Mouse (Mus musculus) spleen, adult 2 months (tissue): ENCODE measurements around the gene Wfdc8. TPM values are rescaled to one million over a fixed set of nuclear protein-coding genes. Genes with fewer than 3 reads are reported as not detected.

Experiments
- DNase-seq, 2 experiments: peaks; one replicate each; pipeline versions ENCODE4 v3.0.0 to v3.0.0-alpha.2; 2012 to 2021; ENCODE audit warnings: low spot score in 2 of 2, low read depth in 1 of 2
- H3K27ac ChIP-seq: fragments of 200-500 bp; 2 replicates; pipeline ENCODE4 v1.5.1; 2012; ENCODE audit warnings: low read length, inconsistent platforms; ENCODE audit not compliant: insufficient read depth
- H3K27me3 ChIP-seq: fragments of 200-500 bp; 2 replicates; pipeline ENCODE4 v1.6.1; 2012; ENCODE audit warnings: mild to moderate bottlenecking, moderate library complexity, low read length, inconsistent platforms; ENCODE audit not compliant: control insufficient read depth, insufficient read depth
- H3K36me3 ChIP-seq: fragments of 200-500 bp; 2 replicates; pipeline ENCODE4 v1.6.1; 2012; ENCODE audit warnings: mild to moderate bottlenecking, low read length, inconsistent platforms; ENCODE audit not compliant: control insufficient read depth, insufficient read depth
- H3K4me1 ChIP-seq: fragments of 200-500 bp; 2 replicates; pipeline ENCODE4 v1.6.1; 2011; ENCODE audit warnings: inconsistent platforms; ENCODE audit not compliant: control insufficient read depth, insufficient read depth, insufficient read length
- H3K4me3 ChIP-seq: fragments of 200-500 bp; 2 replicates; pipeline ENCODE4 v1.5.1; 2011; ENCODE audit warnings: mild to moderate bottlenecking, inconsistent platforms; ENCODE audit not compliant: insufficient read depth, insufficient read length; ENCODE audit errors: extremely low read depth
- CTCF ChIP-seq: fragments of 200-500 bp; IDR thresholded peaks from 2 replicates; pipeline ENCODE4 v1.5.1; 2011; ENCODE audit warnings: mild to moderate bottlenecking, inconsistent platforms; ENCODE audit not compliant: insufficient read depth, insufficient read length, insufficient replicate concordance; ENCODE audit errors: extremely low read depth
- POLR2A ChIP-seq: fragments of 200-500 bp; IDR thresholded peaks from 2 replicates; pipeline ENCODE4 v1.6.1; 2011; ENCODE audit warnings: low read depth, low read length, inconsistent platforms
- WGBS: fragments of 180-500 bp; shearing (Covaris S2); methylation state at CpG from one replicate; pipeline ENCODE4 v1.1.7; 2018; 5-methylcytosine and 5-hydroxymethylcytosine counted together
- polyA plus RNA-seq: library from polyadenylated mRNA; depleted of rRNA; stranded (reverse); fragments of >200 nt; gene quantifications from 2 replicates; pipeline ENCODE4 v1.2.3, GENCODE M21; 2012

Gene Wfdc8
- polyA plus RNA-seq, 1 experiment = not detected

DNA sequence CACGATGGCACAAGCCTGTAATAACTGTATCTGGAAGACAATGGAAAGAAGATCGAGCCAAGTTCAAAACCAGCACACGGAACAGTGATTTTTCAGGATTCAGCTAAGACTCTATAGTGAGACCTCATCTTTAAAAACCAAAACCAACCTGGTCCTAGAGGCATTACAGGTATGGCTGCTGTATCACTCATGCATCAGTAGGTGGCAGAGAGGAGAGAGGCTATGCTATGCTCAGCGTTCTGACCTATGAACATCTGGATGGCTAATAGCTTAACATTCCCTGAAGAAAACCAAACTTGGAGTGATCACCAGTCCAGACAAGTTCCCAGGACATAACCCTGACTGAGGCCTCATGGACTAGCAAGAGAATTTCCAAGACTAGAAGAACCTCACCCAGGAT, 8.3 kb upstream of the Wfdc8 start:
- Histone ChIP-seq H3K27ac (no peak overlapping the region), H3K27me3 (no peaks in the 10 kb centered on the region), H3K4me1 (no peaks in the 10 kb centered on the region), H3K4me3 (no peak overlapping the region), H3K36me3 (no peaks in the 10 kb centered on the region)
- DNase-seq = no peak
- WGBS = 65% methylated on average over 4 of the region's 4 CpGs
- TF ChIP-seq CTCF = no peak
- TF ChIP-seq POLR2A = no peak

- no peak overlapping the region for H3K4me3 ChIP-seq
- H3K36me3 ChIP-seq = no peaks in the 10 kb centered on the region
- no peak for DNase-seq
- no peaks in the 10 kb centered on the region for H3K4me1 ChIP-seq
- WGBS = 84% methylated on average over 5 of the region's 5 CpGs
- H3K27me3 ChIP-seq = no peaks in the 10 kb centered on the region
- H3K27ac ChIP-seq = no peak overlapping the region
- no peak for TF ChIP-seq POLR2A
- TF ChIP-seq CTCF = no peak
Observed at GRCm38 (mm10) chr2:164619050-164619449, 5.6 kb upstream of the Wfdc8 start.

DNA sequence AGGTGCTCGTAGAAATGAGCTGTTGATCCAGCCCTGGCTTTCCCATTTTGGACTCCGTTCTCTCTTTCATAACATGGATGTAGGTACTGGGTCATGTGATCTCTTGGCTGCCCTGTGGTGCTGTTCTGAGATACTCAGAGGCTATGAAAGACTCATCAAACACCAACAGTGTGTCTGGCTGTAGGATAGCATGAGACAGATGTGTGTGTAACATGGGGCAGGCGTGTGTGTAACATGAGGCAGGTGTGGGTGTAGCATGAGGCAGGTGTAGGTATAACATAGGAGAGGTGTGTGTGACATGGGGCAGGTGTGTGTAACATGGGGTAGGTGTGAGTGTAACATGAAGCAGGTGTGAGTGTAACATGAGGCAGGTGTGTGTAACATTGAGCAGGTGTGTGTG, 2.0 kb upstream of the Wfdc8 start:
- H3K4me3 ChIP-seq = no peak overlapping the region
- 83% methylated on average over 3 of the region's 3 CpGs for WGBS

DNA sequence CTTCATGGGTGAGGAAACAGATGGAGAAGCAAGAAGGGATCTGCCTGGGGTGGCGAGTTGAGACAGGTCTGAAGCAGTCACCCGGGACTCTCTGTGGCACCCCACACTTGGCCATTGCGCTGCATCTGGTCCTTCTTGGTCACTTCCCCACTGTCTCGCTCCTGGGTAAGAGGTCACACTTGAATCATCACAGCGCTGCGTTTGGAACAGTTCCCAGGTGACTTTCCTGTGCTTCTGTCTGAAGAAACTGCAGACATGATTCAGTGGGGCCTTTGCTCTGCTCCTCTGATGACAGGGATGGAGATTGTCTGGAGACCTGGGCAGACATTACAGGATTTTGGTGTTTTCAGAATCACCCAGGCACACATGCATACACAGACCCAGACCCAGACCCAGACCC, 4.6 kb downstream of the Wfdc8 start:
- Histone ChIP-seq H3K4me3 (no peak overlapping the region), H3K4me1 (no peaks in the 10 kb centered on the region), H3K36me3 (no peaks in the 10 kb centered on the region), H3K27ac (no peak overlapping the region), H3K27me3 (no peaks in the 10 kb centered on the region)
- TF ChIP-seq POLR2A = no peak
- no peak for TF ChIP-seq CTCF
- DNase-seq = no peak
- 66% methylated on average over 6 of the region's 6 CpGs for WGBS

More for the DNA sequence above, 2.0 kb upstream of the Wfdc8 start:
- H3K27me3 ChIP-seq = no peaks in the 10 kb centered on the region
- H3K27ac ChIP-seq = no peak overlapping the region
- no peaks in the 10 kb centered on the region for H3K36me3 ChIP-seq
- H3K4me1 ChIP-seq = no peaks in the 10 kb centered on the region
- TF ChIP-seq POLR2A (no peak), CTCF (no peak)
- no peak for DNase-seq

- 87% methylated on average over 8 of the region's 8 CpGs for WGBS
- no peak overlapping the region for H3K4me3 ChIP-seq
- TF ChIP-seq CTCF = no peak
- no peak for TF ChIP-seq POLR2A
- H3K36me3 ChIP-seq = no peaks in the 10 kb centered on the region
- no peaks in the 10 kb centered on the region for H3K27me3 ChIP-seq
- no peaks in the 10 kb centered on the region for H3K4me1 ChIP-seq
- H3K27ac ChIP-seq = no peak overlapping the region
- no peak for DNase-seq
Observed at GRCm38 (mm10) chr2:164604411-164604810, 9.0 kb downstream of the Wfdc8 start.

DNA sequence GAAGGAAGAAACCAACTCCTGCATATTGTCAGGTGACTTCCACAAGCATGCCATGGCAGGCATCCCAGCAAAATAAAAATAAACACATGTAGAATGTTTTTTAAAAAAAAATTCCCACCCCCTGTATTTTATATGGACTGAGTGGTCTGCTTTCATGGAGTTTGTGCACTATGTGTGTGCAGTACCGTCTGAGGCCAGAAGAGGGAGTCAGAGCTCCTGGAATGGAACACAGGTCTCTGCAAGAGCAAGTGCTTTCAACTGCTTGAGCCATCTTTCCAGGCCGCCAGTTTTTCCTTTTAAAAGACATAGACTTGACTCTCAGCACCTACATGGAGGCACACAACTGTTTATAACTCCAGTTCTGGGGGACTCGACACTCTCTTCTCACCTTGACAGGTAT, 9.9 kb downstream of the Wfdc8 start:
- no peaks in the 10 kb centered on the region for H3K4me1 ChIP-seq
- DNase-seq = no peak
- no peaks in the 10 kb centered on the region for H3K36me3 ChIP-seq
- no peak overlapping the region for H3K27ac ChIP-seq
- 88% methylated on average over 3 of the region's 3 CpGs for WGBS
- H3K27me3 ChIP-seq = no peaks in the 10 kb centered on the region
- no peak overlapping the region for H3K4me3 ChIP-seq
- TF ChIP-seq CTCF = no peak
- TF ChIP-seq POLR2A = no peak

GRCm38 (mm10) chr2:164600179-164600578, 13.2 kb downstream of the Wfdc8 start:
- TF ChIP-seq POLR2A = no peak
- TF ChIP-seq CTCF = no peak
- no peaks in the 10 kb centered on the region for H3K27me3 ChIP-seq
- H3K4me3 ChIP-seq = no peak overlapping the region
- H3K27ac ChIP-seq = no peak overlapping the region
- 58% methylated on average over 3 of the region's 3 CpGs for WGBS
- DNase-seq = no peak
- H3K36me3 ChIP-seq = no peaks in the 10 kb centered on the region
- no peaks in the 10 kb centered on the region for H3K4me1 ChIP-seq
